Mouse (Mus musculus): ENCODE measurements around the gene Cherp. TPM values are rescaled to one million over a fixed set of nuclear protein-coding genes. Genes with fewer than 3 reads are reported as not detected.

The Cherp gene
- total and polyA plus RNA-seq, 3 experiments = 16.2 to 303 (median 142) TPM

Other genes with a start within 250 kb of the Cherp start
- gene Ap1m1, start 235.2 kb downstream of the Cherp start, total RNA-seq (2014; fragmentation: Nextera tagmentation) = 49.8 and 62.7 TPM in 2 replicates
- 35.0 and 39.4 TPM in 2 replicates for gene Ap1m1, start 235.2 kb downstream of the Cherp start, total RNA-seq (2017)
- 93.8 and 98.3 TPM in 2 replicates for gene Ap1m1, start 235.2 kb downstream of the Cherp start, polyA plus RNA-seq (2012)
- 66.3 and 84.2 TPM in 2 replicates for gene Gm10282, start 170.0 kb downstream of the Cherp start, total RNA-seq (2014; fragmentation: Nextera tagmentation)
- 80.3 and 87.9 TPM in 2 replicates for gene Gm10282, start 170.0 kb downstream of the Cherp start, total RNA-seq (2017)
- gene Gm10282, start 170.0 kb downstream of the Cherp start, polyA plus RNA-seq (2012) = 164 and 205 TPM in 2 replicates
- gene Klf2, start 156.2 kb downstream of the Cherp start, total RNA-seq (2014; fragmentation: Nextera tagmentation) = not detected in 2 replicates
- gene Klf2, start 156.2 kb downstream of the Cherp start, total RNA-seq (2017) = 0.11 and 0.12 TPM in 2 replicates
- 1.1 and 1.9 TPM in 2 replicates for gene Klf2, start 156.2 kb downstream of the Cherp start, polyA plus RNA-seq (2012)
- 95.7 and 110 TPM in 2 replicates for gene Eps15l1, start 53.8 kb downstream of the Cherp start, total RNA-seq (2014; fragmentation: Nextera tagmentation)
- gene Eps15l1, start 53.8 kb downstream of the Cherp start, total RNA-seq (2017) = 31.9 and 37.2 TPM in 2 replicates
- gene Eps15l1, start 53.8 kb downstream of the Cherp start, polyA plus RNA-seq (2012) = 10.8 and 16.7 TPM in 2 replicates
- 3.6 and 5.1 TPM in 2 replicates for gene Calr3, start 31.4 kb downstream of the Cherp start, total RNA-seq (2014; fragmentation: Nextera tagmentation)
- 0.58 and 0.87 TPM in 2 replicates for gene Calr3, start 31.4 kb downstream of the Cherp start, total RNA-seq (2017)
- gene Calr3, start 31.4 kb downstream of the Cherp start, polyA plus RNA-seq (2012) = 0.08 and 0.13 TPM in 2 replicates
- 10.8 and 17.2 TPM in 2 replicates for gene 1700030K09Rik, start 31.3 kb downstream of the Cherp start, total RNA-seq (2014; fragmentation: Nextera tagmentation)
- gene 1700030K09Rik, start 31.3 kb downstream of the Cherp start, total RNA-seq (2017) = 7.3 and 9.0 TPM in 2 replicates
- gene 1700030K09Rik, start 31.3 kb downstream of the Cherp start, polyA plus RNA-seq (2012) = 3.9 and 5.0 TPM in 2 replicates
- gene Slc35e1, start 17.4 kb upstream of the Cherp start, total RNA-seq (2014; fragmentation: Nextera tagmentation) = 22.4 and 40.9 TPM in 2 replicates
- gene Slc35e1, start 17.4 kb upstream of the Cherp start, total RNA-seq (2017) = 22.7 and 24.5 TPM in 2 replicates
- gene Slc35e1, start 17.4 kb upstream of the Cherp start, polyA plus RNA-seq (2012) = 7.9 and 9.0 TPM in 2 replicates
- gene Med26, start 73.0 kb upstream of the Cherp start, total RNA-seq (2014; fragmentation: Nextera tagmentation) = 14.8 and 17.9 TPM in 2 replicates
- 6.9 and 7.6 TPM in 2 replicates for gene Med26, start 73.0 kb upstream of the Cherp start, total RNA-seq (2017)
- gene Med26, start 73.0 kb upstream of the Cherp start, polyA plus RNA-seq (2012) = 43.8 and 61.3 TPM in 2 replicates
- gene Smim7, start 95.9 kb upstream of the Cherp start, total RNA-seq (2014; fragmentation: Nextera tagmentation) = 26.8 and 36.6 TPM in 2 replicates
- 30.6 and 32.9 TPM in 2 replicates for gene Smim7, start 95.9 kb upstream of the Cherp start, total RNA-seq (2017)
- gene Smim7, start 95.9 kb upstream of the Cherp start, polyA plus RNA-seq (2012) = 14.3 and 15.8 TPM in 2 replicates
- 3.3 and 3.5 TPM in 2 replicates for gene Tmem38a, start 96.8 kb upstream of the Cherp start, total RNA-seq (2014; fragmentation: Nextera tagmentation)
- gene Tmem38a, start 96.8 kb upstream of the Cherp start, total RNA-seq (2017) = 1.6 and 2.6 TPM in 2 replicates
- gene Tmem38a, start 96.8 kb upstream of the Cherp start, polyA plus RNA-seq (2012) = 2.8 and 3.1 TPM in 2 replicates
- gene Nwd1, start 171.5 kb upstream of the Cherp start, total RNA-seq (2014; fragmentation: Nextera tagmentation) = not detected in 2 replicates
- 0.06 and 0.16 TPM in 2 replicates for gene Nwd1, start 171.5 kb upstream of the Cherp start, total RNA-seq (2017)
- 0.05 TPM in 1 of 2 replicates, not detected in the other for gene Nwd1, start 171.5 kb upstream of the Cherp start, polyA plus RNA-seq (2012)
- 73.8 and 82.2 TPM in 2 replicates for gene Sin3b, start 248.1 kb upstream of the Cherp start, total RNA-seq (2014; fragmentation: Nextera tagmentation)
- 186 and 202 TPM in 2 replicates for gene Sin3b, start 248.1 kb upstream of the Cherp start, total RNA-seq (2017)
- 58.9 and 64.7 TPM in 2 replicates for gene Sin3b, start 248.1 kb upstream of the Cherp start, polyA plus RNA-seq (2012)

Measured in G1E (cell line).